Mouse (Mus musculus) heart, embryonic 14.5 days (tissue): Measurements from ENCODE around the gene Usp44. TPM values are rescaled to one million over a fixed set of nuclear protein-coding genes. Genes with fewer than 3 reads are reported as not detected.
A peak's percentile ranks its signal among the peaks of the same experiment; 100 is the strongest.

Source experiments
- ATAC-seq: fragments of 200-750 bp; cut with Nextera tagmentation; 2 replicates; pipeline ENCODE4 v1.8.0; 2017; ENCODE audit warnings: low read depth, moderate TSS enrichment; ENCODE audit not compliant: insufficient number of reproducible peaks, insufficient read depth, low FRiP score
- H3K27ac ChIP-seq, 2 experiments: fragments of 200-500 bp in 1 of 2; fragments of 300-500 bp in 1 of 2; sonication (generic) in 1 of 2; replicated peaks in 1 of 2; 2 replicates each; pipeline ENCODE4 v1.5.1; 2012 to 2014; ENCODE audit warnings: low read depth in 2 of 2, low read length in 2 of 2, control low read depth in 1 of 2, mild to moderate bottlenecking in 1 of 2, mixed read lengths in 1 of 2; ENCODE audit not compliant: control insufficient read depth in 1 of 2, insufficient read depth in 1 of 2
- H3K27me3 ChIP-seq: fragments of 300-500 bp; sonication (generic); 2 replicates; pipeline ENCODE4 v1.6.1; 2014; ENCODE audit warnings: mild to moderate bottlenecking, low read length, control low read depth; ENCODE audit not compliant: control insufficient read depth, insufficient read depth
- H3K36me3 ChIP-seq: fragments of 300-500 bp; sonication (generic); 2 replicates; pipeline ENCODE4 v1.6.1; 2014; ENCODE audit warnings: mild to moderate bottlenecking, control low read depth, low read length, mixed read lengths; ENCODE audit not compliant: control insufficient read depth, insufficient read depth
- H3K4me1 ChIP-seq, 2 experiments: fragments of 200-500 bp in 1 of 2; fragments of 300-500 bp in 1 of 2; sonication (generic) in 1 of 2; 2 replicates each; pipeline ENCODE4 v1.6.1; 2012 to 2014; ENCODE audit warnings: low read length in 2 of 2, control low read depth in 1 of 2, mixed read lengths in 1 of 2; ENCODE audit not compliant: control insufficient read depth in 2 of 2, insufficient read depth in 2 of 2
- H3K4me2 ChIP-seq: fragments of 300-500 bp; sonication (generic); 2 replicates; pipeline ENCODE4 v1.6.1; 2014; ENCODE audit warnings: mild to moderate bottlenecking, low read length
- H3K4me3 ChIP-seq, 2 experiments: fragments of 200-500 bp in 1 of 2; fragments of 300-500 bp in 1 of 2; sonication (generic) in 1 of 2; 2 replicates each; pipeline ENCODE4 v1.5.1; 2012 to 2014; ENCODE audit warnings: low read length in 2 of 2, mild to moderate bottlenecking in 2 of 2, control low read depth in 1 of 2, low read depth in 1 of 2, moderate library complexity in 1 of 2; ENCODE audit not compliant: control insufficient read depth in 1 of 2, insufficient read depth in 1 of 2
- H3K9ac ChIP-seq: fragments of 300-500 bp; sonication (generic); 2 replicates; pipeline ENCODE4 v1.6.1; 2014; ENCODE audit warnings: mild to moderate bottlenecking, low read length
- H3K9me3 ChIP-seq: fragments of 300-500 bp; sonication (generic); 2 replicates; pipeline ENCODE4 v1.6.1; 2016; ENCODE audit warnings: low read length, control low read depth; ENCODE audit not compliant: control insufficient read depth
- WGBS: fragments of 180-500 bp; shearing (Covaris S2); extraction: QIAGEN DNeasy Blood & Tissue Kit; methylation state at CpG from one replicate; pipeline ENCODE4 v1.1.7; 2014; 5-methylcytosine and 5-hydroxymethylcytosine counted together
- polyA plus RNA-seq: library from polyadenylated mRNA; unstranded; fragments of >200 nt; fragmentation: Nextera tagmentation; extraction: Ambion mirVana; gene quantifications from 2 replicates; pipeline ENCODE4 v1.2.1, GENCODE M21; 2014

The Usp44 gene
- polyA plus RNA-seq, 1 experiment from 2014 or later = 0.18 TPM

DNA sequence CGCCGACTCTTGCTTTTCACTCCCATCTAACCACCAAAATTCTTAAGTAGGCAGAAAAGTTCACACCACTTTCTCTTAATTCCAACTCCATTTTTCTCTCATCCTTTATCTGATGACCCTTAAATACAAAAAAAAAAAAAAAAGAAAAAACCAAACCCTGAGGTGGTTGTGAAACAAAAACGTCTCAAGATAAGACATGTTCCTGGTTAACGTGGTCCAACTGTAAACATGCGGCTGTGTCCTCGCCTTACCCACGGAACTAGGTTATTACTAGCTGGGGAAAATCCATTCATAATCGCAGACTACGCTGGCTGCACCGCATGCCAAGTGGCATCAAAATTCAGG lies 57.2 kb downstream of the Usp44 start:
- H3K4me1 ChIP-seq = peaks cover 0 to 15% of the 10 kb centered on the region in 2 experiments; a peak in 3 of 4 replicates
- H3K4me2 ChIP-seq = peak overlapping the region; percentile 94
- H3K4me3 ChIP-seq = peak overlapping the region; percentile 74 to 83
- peak overlapping the region; percentile 94 for H3K9ac ChIP-seq
- peak overlapping the region in 1 of 2 experiments; percentile 89; a peak in 2 of 4 replicates for H3K27ac ChIP-seq
- peaks cover 30% of the 10 kb centered on the region for H3K36me3 ChIP-seq
- H3K9me3 ChIP-seq = no peaks in the 10 kb centered on the region
- no peak for ATAC-seq
- H3K27me3 ChIP-seq = no peaks in the 10 kb centered on the region
- 9% methylated on average over 10 of the region's 10 CpGs for WGBS

DNA sequence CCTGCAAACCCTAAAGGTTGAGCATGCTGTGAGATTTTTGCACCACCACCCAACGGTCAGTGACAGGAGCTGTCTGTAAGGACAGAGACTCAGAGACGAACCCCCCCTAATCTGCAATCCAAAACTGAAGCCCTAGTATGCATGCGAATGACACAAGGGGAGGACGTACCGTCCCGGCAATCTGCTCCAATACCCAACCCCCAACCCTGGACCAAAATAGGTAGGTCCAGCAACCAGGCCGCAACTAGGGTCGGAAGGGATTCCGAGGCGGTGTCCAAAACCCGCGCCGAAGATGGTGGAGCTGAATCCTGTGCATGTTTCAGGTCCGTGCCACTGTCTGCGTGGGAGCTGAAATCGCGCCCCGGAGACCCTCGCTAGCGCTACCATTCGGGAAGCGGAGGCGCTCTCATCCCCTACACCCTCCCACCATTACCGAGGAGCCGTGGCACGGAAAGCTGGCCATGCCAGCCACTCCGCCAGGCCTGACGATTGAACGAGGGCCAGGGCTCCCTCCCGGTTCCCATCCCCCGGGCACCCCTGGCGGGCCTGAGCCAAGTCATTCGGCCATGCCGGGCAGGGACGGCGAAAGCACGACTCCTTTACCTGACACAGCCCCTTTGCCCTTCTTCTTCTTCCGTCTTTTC lies 57.7 kb downstream of the Usp44 start:
- Histone ChIP-seq H3K9ac (peak overlapping the region; percentile 94), H3K27me3 (no peaks in the 10 kb centered on the region), H3K36me3 (peaks cover 30% of the 10 kb centered on the region), H3K4me1 (peaks cover 0 to 15% of the 10 kb centered on the region in 2 experiments; a peak in 3 of 4 replicates), H3K4me3 (peak overlapping the region; percentile 74 to 83), H3K9me3 (no peaks in the 10 kb centered on the region), H3K4me2 (peak overlapping the region; percentile 94), H3K27ac (peak overlapping the region; percentile 84 to 89)
- WGBS = under 1% methylated on average over 38 of the region's 38 CpGs
- ATAC-seq = peak; percentile 23; the same call in 1 of the 2 replicates

DNA sequence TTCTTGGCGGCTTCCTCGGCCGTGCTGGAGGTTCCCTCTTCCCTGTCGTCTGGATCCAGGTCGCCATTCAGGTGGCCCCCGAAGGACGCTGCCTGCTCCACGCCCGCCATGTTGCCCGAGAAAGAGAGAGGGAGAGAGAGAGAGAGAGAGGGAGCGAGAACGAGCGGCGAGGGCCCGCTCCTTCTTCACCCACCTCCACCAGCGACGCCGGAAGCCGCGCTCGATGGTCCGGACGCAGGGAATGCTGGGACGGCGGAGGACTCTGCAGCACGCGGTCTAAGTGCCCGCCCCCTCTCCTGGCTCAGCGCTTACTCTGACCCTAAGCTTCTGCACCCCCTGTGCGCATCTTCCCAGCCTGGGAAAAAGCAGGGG lies 58.2 kb downstream of the Usp44 start:
- peak overlapping the region; percentile 84 to 89 for H3K27ac ChIP-seq
- H3K36me3 ChIP-seq = peaks cover 26% of the 10 kb centered on the region
- peak; percentile 96 for ATAC-seq
- no peaks in the 10 kb centered on the region for H3K9me3 ChIP-seq
- H3K4me2 ChIP-seq = peak overlapping the region; percentile 94
- WGBS = under 1% methylated on average over 25 of the region's 30 CpGs
- H3K4me3 ChIP-seq = peak overlapping the region; percentile 74 to 83
- peak overlapping the region; percentile 94 for H3K9ac ChIP-seq
- H3K27me3 ChIP-seq = no peaks in the 10 kb centered on the region
- peaks cover 0 to 15% of the 10 kb centered on the region in 2 experiments; a peak in 3 of 4 replicates for H3K4me1 ChIP-seq

DNA sequence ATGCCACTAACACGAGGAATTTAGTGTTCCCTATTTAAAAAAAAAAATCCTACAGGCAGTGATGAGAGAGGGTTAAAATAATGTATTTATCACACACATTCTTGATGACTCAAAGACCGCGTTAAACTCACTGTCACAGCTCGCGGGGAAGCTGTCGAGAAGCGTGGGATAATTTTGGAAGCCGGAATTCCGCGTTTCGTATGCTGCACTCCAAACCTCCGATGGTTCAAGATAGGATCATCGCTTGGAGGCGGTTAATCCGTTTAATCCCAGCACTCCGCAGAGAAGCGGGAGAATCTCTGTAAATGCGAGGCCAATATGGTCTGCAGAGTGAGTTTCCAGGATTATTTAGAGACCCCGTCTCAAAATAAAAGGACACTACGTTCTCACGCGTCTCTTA lies 58.6 kb downstream of the Usp44 start:
- ATAC-seq = 0 out of 2 replicates have a peak, but pooled peaks have one; percentile 5

DNA sequence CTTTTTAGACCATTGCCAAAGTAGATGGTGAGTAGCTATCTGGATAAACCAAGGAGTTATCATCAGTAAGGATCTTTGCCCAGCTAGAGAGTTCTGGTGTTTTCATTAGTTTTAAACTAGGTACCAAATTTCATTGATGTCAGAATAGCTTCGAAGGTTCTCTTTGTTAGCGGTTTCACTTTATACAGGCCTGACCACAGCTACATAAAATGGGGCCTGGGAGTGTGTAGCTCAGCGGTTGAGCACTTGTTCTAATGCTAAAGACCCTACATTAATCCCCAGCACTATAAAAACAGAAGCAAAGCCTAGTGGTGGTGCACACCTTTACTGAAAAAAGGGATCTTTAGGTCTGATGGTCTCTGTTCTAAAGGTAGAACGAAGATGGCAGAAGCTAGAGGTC lies 59.2 kb downstream of the Usp44 start:
- Histone ChIP-seq H3K9me3 (no peaks in the 10 kb centered on the region), H3K27ac (no peak overlapping the region), H3K4me3 (peak overlapping the region in 1 of 2 experiments; percentile 74; a peak in 1 of 4 replicates), H3K27me3 (no peaks in the 10 kb centered on the region), H3K4me1 (peaks cover 0 to 15% of the 10 kb centered on the region in 2 experiments; a peak in 3 of 4 replicates), H3K9ac (peak overlapping the region; percentile 94; the same call in 1 of the 2 replicates), H3K4me2 (peak overlapping the region; percentile 94), H3K36me3 (peaks cover 16% of the 10 kb centered on the region)
- WGBS = 67% methylated on average over 4 of the region's 4 CpGs
- ATAC-seq = no peak

More for the DNA sequence above, 58.6 kb downstream of the Usp44 start:
- H3K27ac ChIP-seq = peak overlapping the region; percentile 67 to 89
- peak overlapping the region; percentile 74 to 83 for H3K4me3 ChIP-seq
- H3K4me2 ChIP-seq = peak overlapping the region; percentile 94
- peaks cover 0 to 15% of the 10 kb centered on the region in 2 experiments; a peak in 3 of 4 replicates for H3K4me1 ChIP-seq
- peak overlapping the region; percentile 94 for H3K9ac ChIP-seq
- under 1% methylated on average over 22 of the region's 22 CpGs for WGBS
- no peaks in the 10 kb centered on the region for H3K27me3 ChIP-seq
- no peaks in the 10 kb centered on the region for H3K9me3 ChIP-seq
- H3K36me3 ChIP-seq = peaks cover 22% of the 10 kb centered on the region

DNA sequence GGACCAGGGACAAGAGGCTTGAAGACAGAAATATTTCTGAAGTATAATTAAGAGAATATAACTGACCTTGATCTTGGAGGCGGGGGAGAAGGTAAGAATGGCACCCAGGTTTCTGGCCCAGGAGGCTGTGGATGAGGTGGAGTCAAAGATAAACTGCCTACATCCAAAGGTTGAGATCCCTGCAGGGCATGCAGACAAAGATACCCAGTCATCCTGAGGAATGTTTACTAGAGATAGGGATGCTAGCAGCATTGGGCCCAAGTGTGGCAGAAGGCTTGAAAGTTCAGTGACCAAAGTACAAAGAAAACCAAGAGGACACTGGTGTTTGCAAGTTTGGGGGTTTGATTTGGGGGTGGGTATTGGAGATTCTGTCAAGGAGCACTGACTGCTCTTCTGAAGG lies 59.7 kb downstream of the Usp44 start:
- H3K27ac ChIP-seq = no peak overlapping the region

DNA sequence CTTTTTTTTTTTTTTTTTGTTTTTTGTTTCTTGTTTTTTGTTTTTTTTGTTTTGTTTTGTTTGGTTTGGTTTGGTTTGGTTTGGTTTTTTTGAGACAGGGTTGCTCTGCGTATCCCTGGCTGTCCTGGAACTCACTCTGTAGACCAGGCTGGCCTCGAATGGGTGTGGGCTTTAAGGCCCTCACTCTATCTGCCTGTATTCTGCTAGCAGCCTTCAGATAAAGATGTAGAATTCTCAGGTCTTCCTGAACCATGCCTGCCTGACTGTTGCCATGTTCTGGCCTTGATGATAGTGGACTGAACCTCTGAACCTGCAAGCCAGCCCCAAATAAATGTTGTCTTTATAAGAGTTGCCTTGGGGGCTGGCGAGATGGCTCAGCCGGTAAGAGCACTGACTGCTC lies 61.2 kb downstream of the Usp44 start:
- WGBS = 89% methylated on average over 4 of the region's 4 CpGs
- Histone ChIP-seq H3K4me3 (no peak overlapping the region), H3K36me3 (no peaks in the 10 kb centered on the region), H3K27me3 (no peaks in the 10 kb centered on the region), H3K9me3 (no peaks in the 10 kb centered on the region), H3K27ac (no peak overlapping the region), H3K9ac (no peak overlapping the region), H3K4me1 (peaks cover 0 to 12% of the 10 kb centered on the region in 2 experiments; a peak in 3 of 4 replicates), H3K4me2 (no peak overlapping the region)
- ATAC-seq = no peak

More for the DNA sequence above, 59.7 kb downstream of the Usp44 start:
- 0 out of 2 replicates have a peak overlapping the region, but pooled peaks have one; percentile 94 for H3K4me2 ChIP-seq
- no peaks in the 10 kb centered on the region for H3K27me3 ChIP-seq
- no peak overlapping the region for H3K9ac ChIP-seq
- 88% methylated on average over 1 of the region's 1 CpGs for WGBS
- peaks cover 0 to 15% of the 10 kb centered on the region in 2 experiments; a peak in 3 of 4 replicates for H3K4me1 ChIP-seq
- H3K36me3 ChIP-seq = peaks cover 12% of the 10 kb centered on the region
- no peaks in the 10 kb centered on the region for H3K9me3 ChIP-seq
- no peak overlapping the region for H3K4me3 ChIP-seq
- ATAC-seq = no peak
